8 mouse cellular contexts compared by ENCODE assay signal in genomic region chr5:117115836-117116366, GRCm38 (mm10). TPM values are rescaled to one million over a fixed set of nuclear protein-coding genes. Genes with fewer than 3 reads are reported as not detected.
DNase-seq lines count a peak whose midpoint lies in the region; ATAC-seq and TF ChIP-seq lines count a peak whose summit lies in the region.

Suds3 (minus strand) TSS chr5:117116113.

- peak within 1 kb of the TSS; percentile 89 for H3K9ac ChIP-seq in ES-E14 (ENCODE audit: insufficient read depth, low read depth, low read length, poor library complexity, severe bottlenecking)
- peak within 1 kb of the TSS; percentile 76 for H3K9ac ChIP-seq in forebrain, postnatal 0 days
- H3K9ac ChIP-seq in lung, embryonic 15.5 days = peak within 1 kb of the TSS; percentile 84

- peak within 1 kb of the TSS; percentile 83 for H3K27ac ChIP-seq in ES-E14 (ENCODE audit: insufficient read depth, low read depth, low read length, poor library complexity, severe bottlenecking)
- H3K27ac ChIP-seq in forebrain, postnatal 0 days (ENCODE audit: low read depth, low read length) = peak within 1 kb of the TSS; percentile 86
- peak within 1 kb of the TSS; percentile 80 for H3K27ac ChIP-seq in lung, embryonic 15.5 days

- TF ChIP-seq CTCF in forebrain, postnatal 0 days (IDR thresholded peaks at IDR 0.05; ENCODE audit: low read depth) = peak; percentile 95

- under 1% methylated on average over 56 of the region's 59 CpGs for WGBS in forebrain, postnatal 0 days
- under 1% methylated on average over 50 of the region's 59 CpGs for WGBS in lung, embryonic 15.5 days

- peak; percentile 82 for ATAC-seq in forebrain, postnatal 0 days
- ATAC-seq in lung, embryonic 15.5 days (ENCODE audit: borderline replicate concordance, extremely low read depth, low FRiP score, low TSS enrichment) = peak; percentile 84

- peak within 1 kb of the TSS; percentile 81 to 91 for H3K4me3 ChIP-seq in ES-E14 (ENCODE audit: insufficient read depth in 1 of 2, low read depth in 1 of 2, low read length in 2 of 2, poor library complexity in 1 of 2, severe bottlenecking in 1 of 2)
- peak within 1 kb of the TSS; percentile 99 for H3K4me3 ChIP-seq in forebrain, postnatal 0 days (ENCODE audit: low read depth, low read length)
- H3K4me3 ChIP-seq in lung, embryonic 15.5 days = peak within 1 kb of the TSS; percentile 99

- in situ Hi-C loops in ES-E14 (cut with MboI; ENCODE audit: low sequenced_read_pairs in 2 of 2, unreplicated experiment in 2 of 2) = no loop called here

- H3K4me1 ChIP-seq in ES-E14 (ENCODE audit: control insufficient read depth in 2 of 2, insufficient read depth in 2 of 2, low read length in 2 of 2, poor library complexity in 1 of 2) = peaks cover 5 to 7% of the 10 kb centered on the region in 2 experiments; a peak in 3 of 4 replicates
- 0 out of 2 replicates have a peak, but pooled peaks cover 8% of the 10 kb centered on the region for H3K4me1 ChIP-seq in forebrain, postnatal 0 days (ENCODE audit: insufficient read depth)
- peaks cover 18% of the 10 kb centered on the region for H3K4me1 ChIP-seq in lung, embryonic 15.5 days

- H3K4me2 ChIP-seq in forebrain, postnatal 0 days (ENCODE audit: low read depth) = peak within 1 kb of the TSS; percentile 94
- H3K4me2 ChIP-seq in lung, embryonic 15.5 days = peak within 1 kb of the TSS; percentile 88

- H3K9me3 ChIP-seq in ES-E14 (ENCODE audit: control insufficient read depth, insufficient read depth, low read depth, low read length) = no peaks in the 10 kb centered on the region
- no peaks in the 10 kb centered on the region for H3K9me3 ChIP-seq in forebrain, postnatal 0 days (ENCODE audit: low read length)
- no peaks in the 10 kb centered on the region for H3K9me3 ChIP-seq in lung, embryonic 15.5 days

- H3K36me3 ChIP-seq in ES-E14 (ENCODE audit: control insufficient read depth, insufficient read depth, low read length, poor library complexity, severe bottlenecking) = peaks cover 8% of the 10 kb centered on the region
- peaks cover 17% of the 10 kb centered on the region for H3K36me3 ChIP-seq in forebrain, postnatal 0 days (ENCODE audit: insufficient read depth)
- H3K36me3 ChIP-seq in lung, embryonic 15.5 days = peaks cover 25% of the 10 kb centered on the region

- DNase-seq in ES-E14 (ENCODE audit: low read depth, low spot score) = peak; percentile 79
- peak; percentile 96 to 100 for DNase-seq in cerebellum, adult 18-20 months
- peak; percentile 95 for DNase-seq in forebrain, postnatal 0 days
- DNase-seq in heart, postnatal 4 days = peak; percentile 98
- peak; percentile 93 to 99 for DNase-seq in layer of hippocampus, adult 8-10 months (ENCODE audit: low spot score in 2 of 2)
- peak; percentile 83 for DNase-seq in ovary, adult 18-20 months (ENCODE audit: low spot score)
- peak; percentile 89 for DNase-seq in thymus, postnatal 0 days (ENCODE audit: low spot score)

- H3K27me3 ChIP-seq in forebrain, postnatal 0 days (ENCODE audit: insufficient read depth, low read length) = peaks cover 2% of the 10 kb centered on the region; the same call in 1 of the 2 replicates
- H3K27me3 ChIP-seq in lung, embryonic 15.5 days = no peaks in the 10 kb centered on the region

TF ChIP-seq in ES-E14, 5 proteins besides CTCF, POLR2A, EP300 and RAD21:
- peak; percentile 42; the same call in 1 of the 2 replicates for TF ChIP-seq ZC3H11A (IDR thresholded peaks at IDR 0.05; ENCODE audit: borderline replicate concordance, low read depth, low read length)
- peak; percentile 80 for TF ChIP-seq HCFC1 (IDR thresholded peaks at IDR 0.05; ENCODE audit: borderline replicate concordance, insufficient read depth, low read length)
- no peak for TF ChIP-seq MAFK (IDR thresholded peaks at IDR 0.05; ENCODE audit: insufficient read depth, low read depth, low read length)

RNA-seq across cellular contexts. Expression of gene Suds3, which starts in this region (rescaled TPM):
- 58.7 and 61.6 TPM in 2 replicates for total RNA-seq in ES-E14 (2012; rRNA removed)
- total RNA-seq in forebrain, postnatal 0 days (2014; rRNA removed) = 83.5 and 95.9 TPM in 2 replicates
- 75.9 and 76.4 TPM in 2 replicates for polyA plus RNA-seq in forebrain, postnatal 0 days (2015; fragmentation: Nextera tagmentation; extraction: Ambion mirVana)
- total RNA-seq in heart, postnatal 4 days (2021) = 10 to 100 TPM; 68.6 to 80.3 TPM
- 100 to 1,000 TPM; 110 to 124 (median 116) TPM for total RNA-seq in layer of hippocampus, adult 8-10 months (2022)
- polyA plus RNA-seq in lung, embryonic 15.5 days (2015; fragmentation: Nextera tagmentation; extraction: Ambion mirVana) = 74.0 and 78.8 TPM in 2 replicates
- 66.0 and 69.1 TPM in 2 replicates for polyA plus RNA-seq in thymus, postnatal 0 days (2015; fragmentation: Nextera tagmentation; extraction: Ambion mirVana)

Comparison
In these comparisons a context has a peak if more than half of its experiments do, and no peak if none do; other contexts are left out.
1. Peak in every context shown above with its lines: DNase-seq, ATAC-seq, H3K4me3 ChIP-seq and H3K27ac ChIP-seq.